Mouse (Mus musculus) testis, postnatal 14 days (tissue): ENCODE measurements at regions not wholly inside any gene's neighbourhood (a gene's known extent, or its start where the extent isn't known, plus 50 kb on each side); places are given as distances from the start of the nearest gene placed in this dataset.

Source experiments
- DNase-seq: peaks from one replicate; pipeline ENCODE4 v3.0.0; 2021; ENCODE audit warnings: low spot score

DNA sequence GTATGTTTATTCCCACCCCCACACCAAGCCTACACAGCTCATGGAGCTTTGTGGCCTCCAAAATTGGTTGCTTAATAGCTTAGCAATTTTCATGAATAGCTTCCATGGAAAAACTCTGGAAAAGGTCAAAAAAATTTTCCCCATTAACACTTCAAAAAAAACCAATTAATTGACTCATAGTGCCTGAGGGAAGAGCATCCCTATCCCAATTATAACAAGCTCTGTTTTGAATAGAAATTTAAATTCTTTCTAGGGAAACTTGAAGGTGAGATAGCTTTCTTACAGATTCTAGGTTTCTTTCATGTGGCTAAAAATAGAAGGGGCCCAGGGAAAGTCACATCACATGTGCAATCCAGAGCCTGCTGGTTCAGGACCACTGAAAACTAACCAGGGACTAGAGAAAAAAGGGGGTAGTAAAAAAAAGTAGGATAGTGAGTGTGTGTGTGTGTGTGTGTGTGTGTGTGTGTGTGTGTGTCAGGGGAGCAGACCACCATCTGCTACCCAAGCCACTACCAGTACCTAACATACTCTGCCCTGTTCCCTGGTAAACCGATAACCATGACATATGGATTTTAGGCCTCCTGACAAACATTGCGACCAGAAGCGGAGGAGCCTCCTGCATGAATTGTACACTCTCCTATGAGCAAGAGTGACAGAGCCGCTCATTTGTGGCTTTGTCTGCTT, 162.2 kb downstream of the Cmpk2 start:
- no peak for DNase-seq

GRCm38 (mm10) chr12:26621135-26621932, 152.3 kb downstream of the Cmpk2 start:
- no peak for DNase-seq

DNA sequence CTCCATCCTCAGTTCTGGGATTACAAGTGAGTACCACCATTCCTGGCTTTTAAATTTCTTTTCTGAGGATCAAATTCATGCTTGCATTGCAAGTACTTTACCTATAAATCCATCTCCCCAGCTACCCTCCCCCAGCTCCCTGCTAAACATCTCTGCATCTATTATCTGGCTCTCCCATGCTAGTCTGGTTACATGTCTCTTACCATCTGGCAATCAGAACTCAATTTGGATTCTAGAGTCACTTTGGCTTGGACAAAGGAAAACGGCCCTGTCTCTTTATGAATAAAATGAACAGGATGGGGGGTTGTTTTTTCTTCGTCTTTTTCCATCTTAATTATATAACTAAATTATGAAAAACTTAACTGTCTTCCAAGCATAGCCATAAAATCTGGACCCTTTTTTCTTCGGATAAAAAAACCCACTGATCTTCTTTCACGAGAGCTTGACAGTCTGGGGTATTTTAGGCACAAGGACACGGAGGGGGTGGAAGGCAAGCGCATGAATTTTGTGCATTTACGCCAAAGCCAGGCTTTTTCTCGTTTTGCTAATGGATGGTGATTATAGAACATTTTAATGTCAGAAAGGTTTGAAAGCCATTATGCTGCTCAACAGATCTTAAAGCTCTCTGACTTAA, 151.6 kb downstream of the Cmpk2 start:
- no peak for DNase-seq

GRCm38 (mm10) chr12:26617969-26618368, 149.0 kb downstream of the Cmpk2 start:
- DNase-seq, result no peak

GRCm38 (mm10) chr12:26613086-26613705, 144.2 kb downstream of the Cmpk2 start:
- no peak for DNase-seq

- no peak for DNase-seq
Measured at GRCm38 (mm10) chr12:26610079-26610478, 141.1 kb downstream of the Cmpk2 start.

DNA sequence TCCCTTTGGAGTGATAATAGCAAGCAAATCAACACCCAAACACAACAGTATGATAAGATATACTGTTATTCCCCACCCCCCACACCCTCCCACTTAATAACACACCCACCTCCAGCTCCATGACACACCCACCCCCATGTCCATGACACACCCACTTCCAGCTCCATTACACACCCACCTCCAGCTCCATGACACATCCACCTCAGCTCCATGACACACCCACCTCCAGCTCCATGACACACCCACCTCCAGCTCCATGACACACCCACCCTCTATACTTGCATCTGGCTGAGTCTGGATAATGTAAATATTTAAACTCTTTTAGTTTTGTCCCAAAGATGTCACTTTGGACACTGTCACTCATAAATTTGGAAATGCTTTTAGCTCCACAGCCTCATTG, 129.5 kb downstream of the Cmpk2 start:
- DNase-seq, result no peak

DNA sequence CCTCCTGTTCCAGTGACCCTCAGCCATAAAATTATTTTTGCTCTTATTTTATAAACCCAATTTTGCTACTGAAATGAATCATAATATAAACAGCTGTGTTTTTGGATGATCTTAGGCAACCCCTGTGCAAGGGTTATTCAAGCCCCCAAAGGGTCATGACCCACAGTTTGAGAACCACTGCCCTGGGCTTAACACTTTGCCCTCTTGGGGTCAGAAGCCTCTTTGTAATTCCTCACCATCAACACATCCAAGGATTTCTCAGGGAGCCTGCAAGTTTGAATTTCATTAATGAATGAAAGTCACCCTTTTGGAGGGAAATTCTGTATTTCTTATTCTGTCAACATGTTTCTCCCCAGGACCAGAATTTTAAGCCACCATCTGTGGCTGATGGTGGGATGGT, 123.1 kb downstream of the Cmpk2 start:
- no peak for DNase-seq

- DNase-seq, result no peak
Measured at GRCm38 (mm10) chr12:26589091-26589490, 120.1 kb downstream of the Cmpk2 start.

DNA sequence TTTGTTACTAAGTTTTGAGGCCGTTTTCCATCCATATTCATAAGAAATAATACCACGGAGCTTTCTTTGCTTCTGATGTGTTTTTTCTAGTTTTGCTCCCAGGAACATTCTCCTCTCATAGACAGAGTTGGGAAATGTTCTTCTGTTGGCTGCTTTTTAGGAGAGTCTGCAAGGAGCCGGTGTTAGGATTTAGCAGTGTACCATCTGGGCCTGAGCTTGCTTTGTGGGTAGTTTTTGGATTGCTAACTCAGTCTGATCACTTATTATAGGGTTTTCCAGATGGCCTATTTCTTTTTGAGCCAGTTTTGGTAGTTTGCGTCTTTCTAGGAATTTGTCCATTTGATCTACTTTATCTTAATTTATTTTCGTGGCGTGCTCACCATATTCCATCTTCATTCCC, 108.4 kb downstream of the Cmpk2 start:
- no peak for DNase-seq

DNA sequence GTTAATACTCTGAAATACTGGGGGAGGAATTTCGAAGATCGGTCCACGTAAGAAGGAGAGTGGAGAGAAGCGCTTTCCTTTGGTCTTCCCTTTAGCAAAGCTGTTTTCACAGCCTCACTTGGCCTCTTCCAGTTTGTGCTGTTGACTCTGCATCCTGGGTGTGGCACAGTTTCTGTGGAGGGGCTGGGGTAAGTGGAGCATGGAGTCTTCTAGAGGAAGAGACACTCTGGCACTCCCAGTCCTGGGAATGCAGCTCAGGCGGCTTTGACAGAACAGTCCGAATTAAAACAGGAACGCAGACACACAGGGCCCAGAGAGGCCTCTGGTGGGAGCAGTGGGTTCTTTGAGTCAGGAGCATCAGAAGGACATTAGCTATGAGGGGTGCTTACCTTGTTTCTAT, 102.6 kb downstream of the Cmpk2 start:
- DNase-seq, result no peak

DNA sequence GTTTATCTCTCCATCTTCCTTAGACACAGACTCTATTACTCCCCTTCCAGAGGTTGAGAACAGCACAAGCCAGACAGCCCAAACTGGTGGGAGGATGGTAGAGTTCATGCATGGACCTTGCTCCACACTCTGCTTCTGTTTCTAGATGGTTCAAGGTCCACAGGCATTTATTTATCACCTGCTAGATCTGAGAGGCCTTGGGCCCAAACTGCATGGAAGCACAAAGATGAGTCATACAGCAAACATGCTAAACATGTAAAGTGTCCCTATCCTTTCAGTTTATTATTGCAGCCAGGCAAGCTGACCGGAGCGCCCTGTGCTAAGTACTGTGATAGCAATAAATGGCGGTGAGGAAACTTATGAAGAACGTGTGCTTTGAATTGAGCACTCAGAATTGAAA, 98.4 kb downstream of the Cmpk2 start:
- no peak for DNase-seq

GRCm38 (mm10) chr12:26562858-26563257, 93.9 kb downstream of the Cmpk2 start:
- DNase-seq, result no peak

- DNase-seq, result no peak
Measured at GRCm38 (mm10) chr12:26559560-26559959, 90.6 kb downstream of the Cmpk2 start.

DNA sequence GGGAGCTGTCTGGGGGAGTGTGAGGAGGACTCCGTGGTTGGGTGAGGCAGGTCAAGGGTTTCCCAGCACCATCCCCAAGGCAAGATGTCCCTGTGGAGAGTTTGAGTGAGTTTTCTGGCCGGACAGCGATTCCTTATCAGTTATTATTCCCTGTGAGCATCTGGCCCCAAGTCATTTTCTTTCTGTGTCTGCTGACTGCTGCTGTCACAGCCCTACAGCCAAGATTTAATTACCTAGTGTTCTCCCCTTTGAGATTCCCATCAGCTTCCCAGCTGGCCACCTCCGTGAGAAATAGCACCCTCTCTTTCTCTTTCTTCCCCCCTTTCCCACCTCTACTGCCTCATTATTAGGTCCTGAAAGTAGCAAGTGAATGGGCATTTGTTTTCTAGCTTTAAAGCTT, 88.4 kb downstream of the Cmpk2 start:
- DNase-seq, result no peak

- no peak for DNase-seq
Measured at GRCm38 (mm10) chr12:26551168-26551926, 82.3 kb downstream of the Cmpk2 start.

DNA sequence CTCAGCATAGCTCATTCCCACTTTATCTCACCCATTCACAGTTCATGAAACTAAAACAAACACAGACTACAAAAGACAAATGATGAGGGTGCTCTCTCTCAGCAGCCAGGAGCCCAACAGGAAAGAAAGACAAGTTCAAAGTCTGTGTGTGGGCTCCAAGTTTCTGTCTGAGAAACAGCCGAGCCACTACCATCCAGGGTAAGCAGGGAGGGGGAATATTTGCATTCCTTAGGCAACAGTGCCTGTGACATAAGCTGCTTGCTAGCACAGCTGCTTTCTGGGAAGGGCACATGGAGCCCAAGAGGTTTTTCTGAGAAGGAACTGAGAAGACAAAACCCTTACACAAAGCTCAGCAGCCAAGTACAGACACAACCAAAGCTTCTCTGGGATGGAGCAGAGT, 78.5 kb downstream of the Cmpk2 start:
- no peak for DNase-seq

DNA sequence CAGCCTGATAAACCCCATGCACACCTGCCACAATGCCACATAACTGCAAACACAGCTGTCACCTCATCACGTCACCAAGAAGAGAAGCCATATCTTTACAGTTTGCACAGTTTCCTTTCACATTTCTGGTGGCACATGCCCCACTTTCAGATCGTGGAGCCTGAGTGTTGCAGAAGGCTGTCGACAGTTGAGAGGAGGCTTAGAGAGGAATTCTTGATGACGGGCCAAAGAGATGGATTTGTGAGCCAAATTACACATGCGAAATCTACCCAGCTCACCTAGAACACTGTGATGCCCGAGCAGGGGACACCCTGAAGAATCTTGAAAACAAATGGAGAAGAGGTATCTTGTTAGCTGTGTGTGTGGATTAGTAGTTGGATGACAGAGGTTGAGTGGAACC, 77.4 kb downstream of the Cmpk2 start:
- no peak for DNase-seq

DNA sequence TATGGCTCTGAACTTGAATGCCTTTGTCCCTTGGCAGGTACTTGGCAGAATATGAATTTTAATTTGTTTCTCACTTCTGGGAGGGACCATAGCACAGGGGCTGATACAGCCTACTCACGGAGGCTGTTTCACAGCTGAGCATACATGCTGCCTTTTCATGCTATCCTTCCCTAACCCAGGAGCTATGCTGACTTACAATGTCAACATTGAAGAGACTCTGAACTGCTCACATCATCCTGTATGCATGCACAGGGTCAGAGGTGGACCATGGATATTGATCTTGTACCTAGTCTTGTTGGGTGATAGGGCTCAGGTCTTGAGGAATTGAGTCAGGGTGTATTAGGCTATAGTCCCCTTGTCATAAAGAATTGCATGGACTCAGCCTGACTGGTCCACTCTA, 74.5 kb downstream of the Cmpk2 start:
- DNase-seq, result no peak

GRCm38 (mm10) chr12:26542451-26542850, 73.4 kb downstream of the Cmpk2 start:
- no peak for DNase-seq

- DNase-seq, result peak; percentile 5
Measured at GRCm38 (mm10) chr12:26535261-26535890, 66.4 kb downstream of the Cmpk2 start.
